Mouse (Mus musculus): Measurements from ENCODE around the gene Ktn1. TPM values are rescaled to one million over a fixed set of nuclear protein-coding genes. Genes with fewer than 3 reads are reported as not detected.

Gene Ktn1
- 60.6 and 62.9 TPM in 2 replicates for polyA plus RNA-seq (2014; fragmentation: Nextera tagmentation; extraction: Ambion mirVana)

DNA sequence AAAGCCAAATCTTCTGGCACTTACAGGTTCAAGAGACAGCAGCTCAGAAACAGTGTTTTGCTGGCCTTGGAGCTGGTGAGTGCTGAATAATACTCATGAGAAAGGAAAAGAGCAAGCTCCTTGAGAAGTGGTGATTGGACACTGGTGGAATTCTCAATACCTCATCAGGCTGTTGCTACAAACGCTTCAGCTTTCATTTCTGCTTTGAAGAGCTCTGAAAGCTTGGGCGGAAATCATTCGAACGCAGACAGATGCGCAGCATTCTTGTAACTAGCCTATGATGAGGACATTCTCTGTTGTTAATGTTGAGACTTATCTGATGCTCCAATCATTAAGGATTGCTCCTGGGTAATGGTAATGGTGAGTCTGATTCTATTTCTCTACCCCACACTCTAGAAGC is at the start of gene Ktn1:
Gene Ktn1 (plus strand): TSS at position 231 of the 400 bp plus-strand sequence.
- Histone ChIP-seq H3K36me3 (ENCODE audit: control insufficient read depth, insufficient read depth, low read length) (no peaks in the 10 kb centered on the region), H3K4me2 (ENCODE audit: low read depth, low read length) (peak within 1 kb of the TSS; percentile 71), H3K9ac (ENCODE audit: low read depth, low read length) (peak within 1 kb of the TSS; percentile 97), H3K27ac (replicated peaks; ENCODE audit: low read depth, low read length) (peak within 1 kb of the TSS; percentile 93), H3K9me3 (ENCODE audit: control insufficient read depth, low read length) (no peaks in the 10 kb centered on the region), H3K4me1 (ENCODE audit: control insufficient read depth, insufficient read depth, low read length) (peaks cover 17% of the 10 kb centered on the region), H3K27me3 (replicated peaks; ENCODE audit: control insufficient read depth, insufficient read depth, low read length) (no peaks in the 10 kb centered on the region), H3K4me3 (ENCODE audit: low read depth, low read length) (peak within 1 kb of the TSS; percentile 100)
- ATAC-seq (ENCODE audit: low read depth) = no peak
- DNase-seq (ENCODE audit: low spot score) = no peak
- 43% methylated on average over 5 of the region's 5 CpGs for WGBS

DNA sequence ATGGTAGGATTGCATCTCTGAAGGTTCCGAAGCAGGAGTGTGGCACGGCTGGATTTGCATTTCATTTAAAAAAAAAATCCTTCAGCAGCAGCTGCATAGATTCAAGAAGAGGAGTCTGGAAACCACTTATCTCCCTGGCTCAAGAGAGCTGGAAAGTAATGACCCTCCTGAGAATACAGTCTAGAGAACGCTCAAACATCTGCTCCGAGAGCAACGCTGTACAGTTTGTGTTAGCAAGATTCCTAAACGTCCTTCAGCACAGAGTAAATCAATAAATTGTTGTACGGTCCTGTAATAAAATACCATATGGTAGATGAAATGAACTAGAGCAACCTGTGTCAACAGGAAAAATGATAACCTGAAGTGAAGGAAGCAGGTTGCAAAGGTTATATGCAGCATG is 35.0 kb upstream of the Ktn1 start:
- 51% methylated on average over 7 of the region's 7 CpGs for WGBS
- Histone ChIP-seq H3K4me2 (ENCODE audit: low read depth, low read length) (no peak overlapping the region), H3K27me3 (replicated peaks; ENCODE audit: control insufficient read depth, insufficient read depth, low read length) (no peaks in the 10 kb centered on the region), H3K9ac (ENCODE audit: low read depth, low read length) (no peak overlapping the region), H3K4me1 (ENCODE audit: control insufficient read depth, insufficient read depth, low read length) (no peaks in the 10 kb centered on the region), H3K9me3 (ENCODE audit: control insufficient read depth, low read length) (no peaks in the 10 kb centered on the region), H3K36me3 (ENCODE audit: control insufficient read depth, insufficient read depth, low read length) (no peaks in the 10 kb centered on the region), H3K27ac (replicated peaks; ENCODE audit: low read depth, low read length) (no peak overlapping the region), H3K4me3 (ENCODE audit: low read depth, low read length) (no peak overlapping the region)
- no peak for ATAC-seq (ENCODE audit: low read depth)
- peak; percentile 38 for DNase-seq (ENCODE audit: low spot score)

DNA sequence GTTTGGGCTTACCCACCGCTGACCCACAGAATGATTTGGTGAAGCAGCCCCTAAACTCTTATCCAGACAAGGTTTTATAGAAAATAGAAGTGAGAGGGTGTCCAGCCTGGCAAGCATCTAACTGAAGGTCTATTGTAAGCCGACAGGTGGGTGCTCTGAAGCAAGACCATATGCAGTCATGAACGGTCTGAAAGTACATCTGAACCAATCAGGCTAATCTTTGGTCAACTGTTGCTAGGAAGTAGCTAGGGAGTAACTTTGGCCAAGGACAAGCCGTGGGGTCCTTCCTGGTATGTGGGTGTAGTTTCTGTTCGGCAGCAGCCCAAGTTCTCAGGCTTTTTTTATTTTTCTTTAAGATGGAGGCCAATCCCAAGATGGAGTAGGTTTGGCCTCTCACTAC is 29.4 kb upstream of the Ktn1 start:
- Histone ChIP-seq H3K36me3 (ENCODE audit: control insufficient read depth, insufficient read depth, low read length) (no peaks in the 10 kb centered on the region), H3K4me1 (ENCODE audit: control insufficient read depth, insufficient read depth, low read length) (no peaks in the 10 kb centered on the region), H3K4me3 (ENCODE audit: low read depth, low read length) (no peak overlapping the region), H3K4me2 (ENCODE audit: low read depth, low read length) (no peak overlapping the region), H3K27ac (replicated peaks; ENCODE audit: low read depth, low read length) (no peak overlapping the region), H3K9me3 (ENCODE audit: control insufficient read depth, low read length) (no peaks in the 10 kb centered on the region), H3K27me3 (replicated peaks; ENCODE audit: control insufficient read depth, insufficient read depth, low read length) (no peaks in the 10 kb centered on the region), H3K9ac (ENCODE audit: low read depth, low read length) (no peak overlapping the region)
- DNase-seq (ENCODE audit: low spot score) (no peak), ATAC-seq (ENCODE audit: low read depth) (no peak)
- WGBS = 87% methylated on average over 5 of the region's 5 CpGs

DNA sequence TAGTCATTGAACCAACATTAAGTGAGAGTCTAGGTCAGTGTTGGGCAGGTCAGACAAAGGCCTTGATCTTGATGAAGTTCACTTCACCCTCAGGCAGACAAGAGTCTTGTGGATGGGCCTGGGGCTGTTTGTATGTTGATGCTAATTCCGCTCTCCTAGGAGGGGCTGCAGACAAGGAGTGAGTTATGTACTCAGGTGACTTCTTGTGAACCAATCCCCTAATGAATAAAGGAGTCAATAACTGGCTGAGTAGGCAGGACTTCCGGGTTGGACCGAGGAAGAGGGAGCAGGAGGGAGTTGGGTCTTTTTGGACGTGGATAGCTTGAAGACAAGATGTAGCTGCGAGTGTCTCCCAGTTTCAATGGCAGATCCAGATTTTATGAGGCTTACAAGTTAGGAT is 26.3 kb upstream of the Ktn1 start:
- Histone ChIP-seq H3K27ac (replicated peaks; ENCODE audit: low read depth, low read length) (no peak overlapping the region), H3K4me1 (ENCODE audit: control insufficient read depth, insufficient read depth, low read length) (no peaks in the 10 kb centered on the region), H3K9ac (ENCODE audit: low read depth, low read length) (no peak overlapping the region), H3K36me3 (ENCODE audit: control insufficient read depth, insufficient read depth, low read length) (no peaks in the 10 kb centered on the region), H3K27me3 (replicated peaks; ENCODE audit: control insufficient read depth, insufficient read depth, low read length) (no peaks in the 10 kb centered on the region), H3K4me3 (ENCODE audit: low read depth, low read length) (no peak overlapping the region), H3K9me3 (ENCODE audit: control insufficient read depth, low read length) (no peaks in the 10 kb centered on the region), H3K4me2 (ENCODE audit: low read depth, low read length) (no peak overlapping the region)
- WGBS = 81% methylated on average over 5 of the region's 5 CpGs
- DNase-seq (ENCODE audit: low spot score) (no peak), ATAC-seq (ENCODE audit: low read depth) (no peak)

DNA sequence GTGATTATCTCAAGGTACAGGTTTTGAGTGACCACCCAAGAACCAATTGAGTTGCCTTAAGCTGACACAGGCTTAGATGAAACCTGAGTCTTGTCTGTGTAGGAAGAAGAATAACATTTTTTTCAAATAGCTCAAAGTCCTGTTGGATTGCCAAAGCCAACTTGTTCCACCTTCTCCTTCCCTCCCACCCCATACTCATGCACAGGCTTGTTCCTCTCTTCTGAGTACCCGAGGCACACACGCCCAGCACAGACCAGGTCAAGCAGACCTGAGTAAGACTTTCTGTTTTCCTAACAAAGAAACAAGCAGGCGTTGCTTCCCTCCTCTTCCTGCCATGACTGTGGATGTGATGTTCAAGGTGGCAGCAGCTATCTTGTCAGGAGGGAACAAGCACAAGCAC is 23.4 kb upstream of the Ktn1 start:
- ATAC-seq (ENCODE audit: low read depth) (no peak), DNase-seq (ENCODE audit: low spot score) (peak; percentile 35)
- Histone ChIP-seq H3K4me1 (ENCODE audit: control insufficient read depth, insufficient read depth, low read length) (no peaks in the 10 kb centered on the region), H3K4me2 (ENCODE audit: low read depth, low read length) (peak overlapping the region; percentile 0; the same call in 1 of the 2 replicates), H3K27ac (replicated peaks; ENCODE audit: low read depth, low read length) (no peak overlapping the region), H3K27me3 (replicated peaks; ENCODE audit: control insufficient read depth, insufficient read depth, low read length) (no peaks in the 10 kb centered on the region), H3K36me3 (ENCODE audit: control insufficient read depth, insufficient read depth, low read length) (no peaks in the 10 kb centered on the region), H3K9ac (ENCODE audit: low read depth, low read length) (no peak overlapping the region), H3K4me3 (ENCODE audit: low read depth, low read length) (no peak overlapping the region), H3K9me3 (ENCODE audit: control insufficient read depth, low read length) (no peaks in the 10 kb centered on the region)
- WGBS = 61% methylated on average over 3 of the region's 3 CpGs

DNA sequence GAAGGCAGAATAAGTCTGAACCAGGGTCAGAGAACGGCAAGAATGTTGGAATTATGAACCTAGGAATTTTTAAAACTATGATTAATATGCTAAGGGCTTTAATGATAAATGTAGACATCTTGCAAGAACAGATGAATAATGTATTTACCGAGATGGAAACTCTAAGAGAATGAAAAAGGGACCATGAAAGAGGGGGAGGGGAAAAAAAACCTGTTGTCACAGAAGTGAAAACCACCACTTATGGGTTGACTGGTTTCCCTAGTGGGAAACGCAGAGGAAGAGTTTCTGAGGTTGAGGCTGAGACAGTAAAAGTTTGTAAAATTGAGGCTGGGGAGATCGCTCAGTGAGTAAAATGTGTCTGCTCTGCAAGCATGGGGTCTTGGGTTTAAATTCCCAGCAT is 22.1 kb upstream of the Ktn1 start:
- no peaks in the 10 kb centered on the region for H3K9me3 ChIP-seq (ENCODE audit: control insufficient read depth, low read length)
- no peaks in the 10 kb centered on the region for H3K27me3 ChIP-seq (replicated peaks; ENCODE audit: control insufficient read depth, insufficient read depth, low read length)
- no peak overlapping the region for H3K27ac ChIP-seq (replicated peaks; ENCODE audit: low read depth, low read length)
- no peak for ATAC-seq (ENCODE audit: low read depth)
- no peak overlapping the region for H3K4me3 ChIP-seq (ENCODE audit: low read depth, low read length)
- no peaks in the 10 kb centered on the region for H3K36me3 ChIP-seq (ENCODE audit: control insufficient read depth, insufficient read depth, low read length)
- no peak overlapping the region for H3K9ac ChIP-seq (ENCODE audit: low read depth, low read length)
- DNase-seq (ENCODE audit: low spot score) = no peak
- no peak overlapping the region for H3K4me2 ChIP-seq (ENCODE audit: low read depth, low read length)
- H3K4me1 ChIP-seq (ENCODE audit: control insufficient read depth, insufficient read depth, low read length) = no peaks in the 10 kb centered on the region
- WGBS = 84% methylated on average over 4 of the region's 4 CpGs

DNA sequence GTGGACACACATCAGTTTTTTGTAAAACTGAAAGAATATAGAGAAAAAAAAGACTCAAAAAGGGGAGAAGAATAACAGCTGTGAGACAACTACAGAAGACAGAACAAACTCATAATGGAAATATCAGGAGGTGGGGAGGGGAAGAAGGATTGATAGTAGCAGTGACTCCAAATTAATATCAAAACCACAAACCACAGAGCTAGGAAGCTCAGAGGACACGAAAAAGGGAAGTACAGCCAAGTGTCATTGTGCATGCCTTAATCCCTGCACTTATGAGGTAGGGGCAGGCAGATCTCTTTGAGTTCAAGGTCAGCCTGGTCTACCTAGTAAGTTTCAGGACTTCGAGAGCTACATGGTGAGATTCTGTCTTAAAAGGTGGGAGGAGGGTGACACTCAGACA is 21.4 kb upstream of the Ktn1 start:
- DNase-seq (ENCODE audit: low spot score) (no peak), ATAC-seq (ENCODE audit: low read depth) (no peak)
- Histone ChIP-seq H3K36me3 (ENCODE audit: control insufficient read depth, insufficient read depth, low read length) (no peaks in the 10 kb centered on the region), H3K9ac (ENCODE audit: low read depth, low read length) (no peak overlapping the region), H3K9me3 (ENCODE audit: control insufficient read depth, low read length) (no peaks in the 10 kb centered on the region), H3K4me3 (ENCODE audit: low read depth, low read length) (no peak overlapping the region), H3K4me2 (ENCODE audit: low read depth, low read length) (no peak overlapping the region), H3K27me3 (replicated peaks; ENCODE audit: control insufficient read depth, insufficient read depth, low read length) (no peaks in the 10 kb centered on the region), H3K4me1 (ENCODE audit: control insufficient read depth, insufficient read depth, low read length) (no peaks in the 10 kb centered on the region), H3K27ac (replicated peaks; ENCODE audit: low read depth, low read length) (no peak overlapping the region)
- WGBS = 75% methylated on average over 2 of the region's 2 CpGs

DNA sequence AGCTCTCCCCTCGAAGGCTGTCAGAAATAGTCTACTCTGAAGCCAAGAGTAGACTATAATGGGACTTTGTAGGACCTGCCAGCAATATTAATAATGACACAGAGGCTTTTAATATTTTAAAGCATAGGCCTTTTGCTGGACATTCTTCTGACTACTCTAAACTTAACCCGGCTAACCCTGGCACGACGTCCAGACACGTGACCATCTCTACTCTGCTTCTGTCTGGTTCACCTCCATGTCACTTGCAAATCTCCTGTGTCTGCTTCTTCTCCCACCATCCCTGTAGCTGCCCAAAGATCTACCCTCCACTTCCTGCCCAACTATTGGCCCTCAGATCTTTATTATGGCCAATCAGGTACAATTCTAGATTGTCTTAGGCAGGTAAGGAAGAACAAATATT is 20.9 kb upstream of the Ktn1 start:
- no peaks in the 10 kb centered on the region for H3K27me3 ChIP-seq (replicated peaks; ENCODE audit: control insufficient read depth, insufficient read depth, low read length)
- no peak overlapping the region for H3K9ac ChIP-seq (ENCODE audit: low read depth, low read length)
- 89% methylated on average over 5 of the region's 5 CpGs for WGBS
- H3K36me3 ChIP-seq (ENCODE audit: control insufficient read depth, insufficient read depth, low read length) = no peaks in the 10 kb centered on the region
- no peak for DNase-seq (ENCODE audit: low spot score)
- no peak overlapping the region for H3K4me2 ChIP-seq (ENCODE audit: low read depth, low read length)
- no peaks in the 10 kb centered on the region for H3K9me3 ChIP-seq (ENCODE audit: control insufficient read depth, low read length)
- no peak overlapping the region for H3K4me3 ChIP-seq (ENCODE audit: low read depth, low read length)
- no peak overlapping the region for H3K27ac ChIP-seq (replicated peaks; ENCODE audit: low read depth, low read length)
- H3K4me1 ChIP-seq (ENCODE audit: control insufficient read depth, insufficient read depth, low read length) = no peaks in the 10 kb centered on the region
- no peak for ATAC-seq (ENCODE audit: low read depth)

DNA sequence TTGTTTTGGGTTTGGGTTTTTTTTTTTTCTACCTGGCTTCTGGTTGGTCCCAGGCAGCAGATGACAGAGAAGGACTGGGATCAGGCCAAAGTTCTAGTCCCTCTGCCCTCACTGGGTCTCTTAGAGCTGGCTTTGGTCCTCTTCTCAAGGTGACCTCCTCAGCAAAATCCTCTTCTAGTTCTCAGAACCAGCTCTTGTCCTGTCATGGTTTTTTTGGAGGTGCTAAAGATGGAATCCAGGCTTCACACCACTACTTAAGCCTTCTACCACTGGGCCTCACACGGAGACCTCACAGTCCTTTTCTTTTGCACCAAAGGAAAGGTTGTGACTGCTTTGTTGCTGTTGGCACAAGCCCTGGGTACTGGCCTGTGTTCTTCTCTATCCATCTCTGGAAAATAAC is 15.8 kb upstream of the Ktn1 start:
- Histone ChIP-seq H3K4me1 (ENCODE audit: control insufficient read depth, insufficient read depth, low read length) (peaks cover 14% of the 10 kb centered on the region), H3K9ac (ENCODE audit: low read depth, low read length) (no peak overlapping the region), H3K36me3 (ENCODE audit: control insufficient read depth, insufficient read depth, low read length) (no peaks in the 10 kb centered on the region), H3K27ac (replicated peaks; ENCODE audit: low read depth, low read length) (no peak overlapping the region), H3K27me3 (replicated peaks; ENCODE audit: control insufficient read depth, insufficient read depth, low read length) (no peaks in the 10 kb centered on the region), H3K4me2 (ENCODE audit: low read depth, low read length) (no peak overlapping the region), H3K4me3 (ENCODE audit: low read depth, low read length) (no peak overlapping the region), H3K9me3 (ENCODE audit: control insufficient read depth, low read length) (no peaks in the 10 kb centered on the region)
- no peak for ATAC-seq (ENCODE audit: low read depth)
- WGBS = 92% methylated on average over 1 of the region's 1 CpGs
- no peak for DNase-seq (ENCODE audit: low spot score)

Measured in embryonic facial prominence, embryonic 14.5 days (tissue).